In genomic region chr7:132568817-132569216, GRCm38 (mm10) we compare ENCODE assay signal across 14 mouse cellular contexts. TPM values are rescaled to one million over a fixed set of nuclear protein-coding genes. Genes with fewer than 3 reads are reported as not detected.
DNase-seq lines count a peak whose midpoint lies in the region; ATAC-seq lines count a peak whose summit lies in the region.
"Had no signal": no experiment of that assay in that cellular context is flagged by ENCODE, and none has a peak within 500 bp of the region (broad histone marks: within the 10 kb centered on the region; RNA-seq: fewer than 3 reads in every experiment).

No protein-coding gene starts in this region.

- H3K27me3 ChIP-seq in limb, embryonic 10.5 days (ENCODE audit: low read depth, poor library complexity, severe bottlenecking) = no peaks in the 10 kb centered on the region
- H3K27me3 ChIP-seq: neural tube, embryonic 13.5 days had no signal

- H3K36me3 ChIP-seq in limb, embryonic 10.5 days = peaks cover 56% of the 10 kb centered on the region

- peak; percentile 75 for ATAC-seq in activated CD4-positive, CD25-positive, alpha-beta regulatory T cell, adult 4 months
- ATAC-seq in neutrophil, adult 5-6 weeks (ENCODE audit: extremely low read depth, insufficient number of reproducible peaks, low FRiP score, poor library complexity, severe bottlenecking) = peak; percentile 97
- ATAC-seq: hindbrain, embryonic 16.5 days had no signal

- no peaks in the 10 kb centered on the region for H3K9me3 ChIP-seq in limb, embryonic 10.5 days (replicated peaks)
- H3K9me3 ChIP-seq: forebrain, embryonic 10.5 days; neural tube, embryonic 13.5 days had no signal

- 96% methylated on average over 6 of the region's 6 CpGs for WGBS in limb, embryonic 10.5 days

- H3K4me3 ChIP-seq in limb, embryonic 10.5 days = no peak overlapping the region
- H3K4me3 ChIP-seq: forebrain, embryonic 10.5 days; neural tube, embryonic 13.5 days had no signal

- peak; percentile 46 to 52 for DNase-seq in lung, adult 18-20 months
- DNase-seq in lung, postnatal 14 days = no peak
- DNase-seq in thymus, postnatal 25 days = peak; percentile 53
- no peak for DNase-seq in limb, embryonic 10.5 days (ENCODE audit: low spot score)
- no peak for DNase-seq in testis, postnatal 10 days (ENCODE audit: low spot score)
- DNase-seq: adrenal gland, postnatal 36 days had no signal

- H3K27ac ChIP-seq in limb, embryonic 10.5 days = no peak overlapping the region
- H3K27ac ChIP-seq: forebrain, embryonic 10.5 days; macrophage; neural tube, embryonic 13.5 days had no signal

- H3K4me1 ChIP-seq in limb, embryonic 10.5 days = 0 out of 2 replicates have a peak, but pooled peaks cover 5% of the 10 kb centered on the region

RNA-seq across cellular contexts. Expression of gene Oat, which starts 7.4 kb away (rescaled TPM):
- 10 to 100 TPM; 78.7 to 79.0 TPM for polyA plus RNA-seq in activated CD4-positive, CD25-positive, alpha-beta regulatory T cell, adult 4 months (2017; shearing (Covaris generic))
- 73.4 and 79.7 TPM in 2 replicates for total RNA-seq in neutrophil, adult 5-6 weeks (2017)
- polyA plus RNA-seq in limb, embryonic 10.5 days (2016; fragmentation: Nextera tagmentation; extraction: Ambion mirVana) = 126 TPM in 2 replicates

RNA-seq across cellular contexts. Expression of gene Nkx1-2, which starts 30.6 kb away (rescaled TPM):
- not detected for polyA plus RNA-seq in activated CD4-positive, CD25-positive, alpha-beta regulatory T cell, adult 4 months (2017; shearing (Covaris generic))
- total RNA-seq in neutrophil, adult 5-6 weeks (2017) = not detected in 2 replicates
- polyA plus RNA-seq in limb, embryonic 10.5 days (2016; fragmentation: Nextera tagmentation; extraction: Ambion mirVana) = 0.09 TPM in 1 of 2 replicates, not detected in the other
- total RNA-seq: adrenal gland, postnatal 36 days; gastrocnemius, postnatal 4 days had no signal
- polyA plus RNA-seq: large intestine, adult 2 months; macrophage had no signal

RNA-seq across cellular contexts. Expression of gene Lhpp, which starts 41.6 kb away (rescaled TPM):
- 1 to 10 TPM; 4.2 to 4.6 TPM for polyA plus RNA-seq in activated CD4-positive, CD25-positive, alpha-beta regulatory T cell, adult 4 months (2017; shearing (Covaris generic))
- 0.86 and 1.5 TPM in 2 replicates for total RNA-seq in neutrophil, adult 5-6 weeks (2017)
- polyA plus RNA-seq in limb, embryonic 10.5 days (2016; fragmentation: Nextera tagmentation; extraction: Ambion mirVana) = 20.1 and 28.0 TPM in 2 replicates

Comparison
In these comparisons a context has a peak if more than half of its experiments do, and no peak if none do; other contexts are left out.
1. DNase-seq: peak in lung, adult 18-20 months (2 of 2) and thymus, postnatal 25 days (single experiment); none in lung, postnatal 14 days (single experiment), limb, embryonic 10.5 days (single experiment) and testis, postnatal 10 days (single experiment).